Mouse (Mus musculus): ENCODE measurements at regions not wholly inside any gene's neighbourhood (a gene's known extent, or its start where the extent isn't known, plus 50 kb on each side); places are given as distances from the start of the nearest gene placed in this dataset.

DNA sequence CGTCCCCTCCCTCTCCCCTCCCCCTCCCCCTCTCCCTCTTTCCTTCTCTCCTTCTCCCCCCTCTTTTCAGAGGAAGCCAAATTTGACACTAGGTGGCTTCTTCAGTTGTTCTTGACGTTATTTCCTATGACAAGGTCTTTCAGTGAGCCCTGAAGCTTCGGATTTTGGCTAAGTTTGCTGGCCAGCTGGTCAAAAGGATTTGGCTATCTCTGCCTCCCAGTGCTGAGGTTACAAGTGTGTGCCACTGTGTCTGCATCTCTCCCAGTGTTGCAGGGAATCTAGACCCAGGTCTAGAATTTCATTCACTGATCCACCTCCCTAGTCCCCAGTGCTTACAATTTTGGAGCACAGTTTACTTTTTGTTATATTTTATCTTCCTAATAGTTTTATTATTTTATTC is 329.7 kb upstream of the Gm21798 start:
- TF ChIP-seq POLR2A (IDR thresholded peaks at IDR 0.05; ENCODE audit: control insufficient read depth in 1 of 2, insufficient read depth in 1 of 2, low read depth in 1 of 2, low read length in 2 of 2, poor library complexity in 1 of 2) (no peak), CTCF (IDR thresholded peaks at IDR 0.05 in 2 of 3, conservative IDR thresholded peaks at IDR 0.05 in 1 of 3; ENCODE audit: control insufficient read depth in 1 of 3, insufficient read depth in 1 of 3, low read depth in 2 of 3, low read length in 3 of 3, poor library complexity in 1 of 3, severe bottlenecking in 1 of 3) (no peak), TCF12 (IDR thresholded peaks at IDR 0.05; ENCODE audit: low read depth, low read length) (no peak), RAD21 (IDR thresholded peaks at IDR 0.05; ENCODE audit: low read depth, low read length) (no peak), MAZ (IDR thresholded peaks at IDR 0.05; ENCODE audit: low read depth, low read length) (no peak), GATA1 (IDR thresholded peaks at IDR 0.05; ENCODE audit: low read depth, low read length) (no peak), CHD2 (IDR thresholded peaks at IDR 0.05; ENCODE audit: low read length) (no peak), ZC3H11A (IDR thresholded peaks at IDR 0.05; ENCODE audit: low read depth, low read length) (no peak)

Data from MEL (cell line).